Mouse (Mus musculus) testis, postnatal 14 days (tissue): ENCODE measurements around the gene Cacna1d.
A peak's percentile ranks its signal among the peaks of the same experiment; 100 is the strongest.

Experiments
- DNase-seq: peaks from one replicate; pipeline ENCODE4 v3.0.0; 2021; ENCODE audit warnings: low spot score

Cacna1d gene

DNA sequence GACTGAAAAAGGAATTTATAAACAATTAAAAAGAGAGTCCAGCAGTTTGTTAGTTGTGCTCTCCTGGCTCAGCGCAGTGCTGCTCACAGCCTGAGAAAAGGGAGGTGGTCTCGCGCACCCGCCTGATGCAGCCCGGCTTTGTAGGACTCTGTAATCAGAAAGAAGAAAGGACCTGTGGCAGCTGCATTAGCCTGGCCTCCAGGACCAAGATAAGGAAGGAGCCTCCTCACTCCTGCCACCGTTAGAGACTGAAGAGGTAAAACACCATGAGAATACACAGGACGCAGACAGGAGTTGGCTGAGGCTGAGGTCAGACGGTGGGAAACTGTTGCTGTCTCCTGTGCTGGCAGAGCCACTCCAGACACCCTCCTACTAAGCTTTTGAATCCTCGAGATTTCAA, at the start of gene Cacna1d:
Gene Cacna1d, minus strand, starts transcription at position 114 of the 400 bp plus-strand sequence.
- no peak for DNase-seq

DNA sequence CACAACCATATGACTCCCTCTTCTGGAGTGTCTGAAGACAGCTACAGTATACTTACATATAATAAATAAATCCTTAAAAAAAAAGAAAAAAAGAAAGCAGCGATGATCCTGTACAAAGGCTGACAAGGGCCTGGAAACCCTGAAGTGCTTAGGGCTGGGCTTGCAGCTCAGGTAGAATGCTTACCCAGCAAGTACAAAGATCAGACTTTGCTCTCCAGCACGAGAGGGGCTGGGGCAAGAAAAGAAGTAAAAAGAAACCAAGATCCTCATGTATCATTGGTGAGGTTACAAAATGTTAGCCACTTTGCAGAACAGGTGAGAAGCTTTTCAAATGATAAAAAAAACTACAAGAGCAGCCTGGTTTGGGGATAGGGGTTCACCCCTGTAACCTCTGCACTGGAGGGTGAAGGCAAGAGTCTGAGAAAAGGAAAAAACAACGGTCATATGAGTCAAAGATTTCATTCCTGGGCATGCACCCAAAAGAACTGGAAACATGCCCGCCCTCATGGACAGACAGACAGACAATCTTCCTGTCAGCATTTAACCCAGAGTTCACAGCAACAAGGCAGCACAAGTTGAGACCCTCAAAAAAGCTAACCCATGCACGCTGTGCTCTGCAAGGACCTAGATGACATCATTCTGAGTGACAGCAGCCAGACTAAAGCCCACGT, 42.7 kb upstream of the Cacna1d start:
- DNase-seq, result no peak

DNA sequence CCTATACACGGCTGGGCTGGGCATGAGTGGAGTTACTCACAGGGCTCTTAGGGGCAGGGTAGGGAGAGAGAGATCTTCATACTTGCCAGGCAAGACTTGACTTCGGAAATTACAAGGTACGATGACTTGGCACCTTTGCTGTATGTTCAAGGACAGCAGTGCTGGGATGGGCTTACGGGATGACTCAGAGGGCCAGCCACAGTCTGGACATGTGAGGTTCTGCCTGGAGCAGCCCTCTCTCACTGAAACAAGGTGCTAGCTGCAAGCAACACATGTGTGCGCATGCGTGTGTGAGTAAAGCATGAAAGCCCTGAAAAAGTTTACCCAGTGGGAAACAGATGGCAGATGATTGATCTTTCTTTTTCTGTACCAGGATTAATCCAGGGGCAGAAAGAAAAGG, 40.6 kb upstream of the Cacna1d start:
- DNase-seq, result no peak

DNA sequence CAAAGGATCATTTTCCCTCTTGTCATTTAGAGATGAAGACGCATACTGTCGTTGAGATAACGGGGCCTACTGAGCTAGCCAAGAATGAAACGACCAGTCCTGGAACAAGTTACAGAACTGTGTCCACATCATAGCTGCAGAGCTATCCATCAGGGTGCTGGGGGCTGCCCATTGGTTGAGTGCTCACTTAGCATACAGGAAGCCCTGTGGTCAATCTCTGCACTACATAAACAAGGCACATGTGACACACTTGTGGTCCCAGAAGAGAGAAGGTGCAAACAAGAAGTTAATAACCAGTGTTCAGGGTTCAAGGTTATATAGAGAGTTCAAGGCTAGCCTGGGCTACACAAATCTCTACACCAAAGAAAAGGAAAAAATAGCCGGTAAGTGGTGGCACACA, 40.2 kb upstream of the Cacna1d start:
- DNase-seq, result no peak

DNA sequence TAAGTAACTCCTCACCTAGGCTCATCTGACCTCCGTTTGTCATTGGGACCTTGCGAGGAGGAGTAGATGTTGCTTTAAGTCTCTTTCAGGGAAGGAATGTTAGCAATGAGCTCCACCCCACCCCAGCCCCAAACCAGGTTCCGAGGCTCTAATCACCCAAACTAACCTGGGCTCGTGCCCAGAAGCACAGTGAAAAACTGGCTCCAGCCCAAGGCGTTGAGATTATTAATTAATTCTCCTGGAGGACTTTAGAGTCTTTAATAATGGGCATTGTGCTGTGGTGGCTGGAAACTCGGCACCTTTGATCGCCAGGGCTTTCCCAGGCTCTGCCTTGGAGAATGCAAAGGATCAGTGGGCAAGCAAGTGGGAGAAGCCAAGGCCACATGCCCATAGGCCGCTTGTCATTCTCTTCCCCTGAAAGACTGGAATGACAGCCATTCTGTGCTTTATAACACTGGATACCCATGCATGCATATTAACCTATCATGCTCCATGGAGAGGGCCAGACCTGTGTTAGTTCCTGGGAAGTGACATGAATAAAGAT, 39.5 kb upstream of the Cacna1d start:
- no peak for DNase-seq

DNA sequence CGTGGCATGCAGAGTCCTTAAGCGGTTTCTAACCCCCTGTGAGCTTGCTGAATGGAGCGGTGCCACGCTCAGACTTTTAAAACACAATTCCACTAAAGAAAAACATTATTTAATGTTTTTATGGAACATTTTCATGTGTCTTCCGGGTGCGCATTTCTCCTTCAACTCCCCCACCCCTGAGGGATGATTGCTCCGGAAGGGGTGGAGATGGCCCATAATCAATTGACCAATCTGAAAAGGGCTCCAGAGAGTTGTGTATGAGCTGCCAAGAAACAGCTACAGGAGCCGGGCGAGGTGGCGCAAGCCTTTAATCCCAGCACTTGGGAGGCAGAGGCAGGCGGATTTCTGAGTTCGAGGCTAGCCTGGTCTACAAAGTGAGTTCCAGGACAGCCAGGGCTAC, 38.2 kb upstream of the Cacna1d start:
- DNase-seq, result no peak

DNA sequence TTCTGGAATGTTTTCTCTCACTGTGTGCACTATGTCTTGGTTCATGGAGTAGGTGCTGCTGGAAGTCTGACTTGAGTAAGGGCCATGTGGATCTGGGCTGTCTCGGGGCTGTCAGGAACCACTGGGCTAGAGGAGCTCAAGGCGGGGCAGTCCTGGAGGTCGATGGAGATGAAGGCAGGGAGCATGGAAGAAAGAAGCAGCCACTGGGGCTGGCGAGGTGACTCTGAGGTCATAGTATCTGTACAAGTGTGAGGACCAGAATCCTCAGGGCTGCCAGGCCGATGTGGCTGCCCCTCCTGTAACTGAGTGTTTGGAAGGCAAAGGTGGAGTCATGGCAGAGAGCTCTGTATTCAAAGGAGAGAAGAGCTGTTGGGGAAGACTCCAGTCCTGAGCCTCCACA, 37.7 kb upstream of the Cacna1d start:
- DNase-seq, result no peak

DNA sequence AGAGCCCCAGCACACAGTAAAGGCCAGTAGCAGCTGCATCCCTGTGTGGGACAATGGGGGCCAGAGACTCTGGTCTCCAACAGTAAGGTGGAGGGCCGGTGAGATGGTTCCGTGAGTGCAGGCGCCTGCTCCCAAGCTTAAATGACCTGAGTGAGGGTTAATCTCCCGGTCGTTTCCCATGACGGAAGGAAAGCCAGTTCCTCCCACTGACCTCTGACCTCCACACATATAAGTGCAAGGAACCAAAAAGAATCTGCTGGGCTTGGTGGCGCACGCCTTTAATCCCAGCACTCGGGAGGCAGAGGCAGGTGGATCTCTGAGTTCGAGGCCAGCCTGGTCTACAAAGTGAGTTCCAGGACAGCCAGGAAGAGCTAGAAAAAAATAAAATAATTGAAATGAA, 37.1 kb upstream of the Cacna1d start:
- DNase-seq, result no peak

DNA sequence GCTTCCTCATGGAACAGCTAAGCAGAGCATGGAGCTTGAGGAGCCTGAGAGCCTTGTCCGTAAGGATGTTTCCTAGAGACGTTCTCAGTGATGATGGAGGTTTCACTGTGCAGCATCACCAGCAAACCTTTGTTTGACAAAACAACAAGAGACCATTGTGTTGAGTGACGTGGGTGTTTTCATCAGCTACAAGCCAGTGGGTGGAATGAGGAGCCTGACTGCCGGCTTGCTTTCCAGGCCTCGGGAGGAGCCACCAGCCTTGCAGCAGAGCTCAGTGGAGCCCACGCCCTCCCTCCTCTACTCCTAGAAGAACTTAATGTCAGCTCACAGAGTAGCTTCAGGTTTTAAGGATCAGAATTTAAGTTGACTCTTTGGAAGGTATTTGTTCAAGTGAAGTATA, 32.1 kb upstream of the Cacna1d start:
- no peak for DNase-seq

DNA sequence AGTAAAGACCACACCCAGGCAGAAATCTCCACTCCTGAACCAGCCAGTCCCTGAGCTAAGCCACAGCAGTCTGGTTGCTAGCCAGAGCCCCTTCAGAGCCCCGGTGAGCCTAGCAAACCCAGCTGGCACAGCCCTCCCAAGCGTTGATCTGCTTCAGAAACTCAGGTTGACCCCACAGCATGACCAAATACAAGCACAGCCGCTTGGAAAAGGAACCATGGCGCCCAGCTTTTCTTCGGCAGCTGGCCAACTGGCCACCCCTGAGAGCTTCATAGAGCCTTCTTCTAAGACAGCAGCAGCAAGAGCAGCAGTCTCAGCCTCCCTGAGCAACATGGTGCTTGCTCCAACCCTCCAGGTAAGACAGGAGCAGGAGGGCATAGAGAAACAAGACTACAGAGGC, 28.1 kb upstream of the Cacna1d start:
- DNase-seq, result no peak

DNA sequence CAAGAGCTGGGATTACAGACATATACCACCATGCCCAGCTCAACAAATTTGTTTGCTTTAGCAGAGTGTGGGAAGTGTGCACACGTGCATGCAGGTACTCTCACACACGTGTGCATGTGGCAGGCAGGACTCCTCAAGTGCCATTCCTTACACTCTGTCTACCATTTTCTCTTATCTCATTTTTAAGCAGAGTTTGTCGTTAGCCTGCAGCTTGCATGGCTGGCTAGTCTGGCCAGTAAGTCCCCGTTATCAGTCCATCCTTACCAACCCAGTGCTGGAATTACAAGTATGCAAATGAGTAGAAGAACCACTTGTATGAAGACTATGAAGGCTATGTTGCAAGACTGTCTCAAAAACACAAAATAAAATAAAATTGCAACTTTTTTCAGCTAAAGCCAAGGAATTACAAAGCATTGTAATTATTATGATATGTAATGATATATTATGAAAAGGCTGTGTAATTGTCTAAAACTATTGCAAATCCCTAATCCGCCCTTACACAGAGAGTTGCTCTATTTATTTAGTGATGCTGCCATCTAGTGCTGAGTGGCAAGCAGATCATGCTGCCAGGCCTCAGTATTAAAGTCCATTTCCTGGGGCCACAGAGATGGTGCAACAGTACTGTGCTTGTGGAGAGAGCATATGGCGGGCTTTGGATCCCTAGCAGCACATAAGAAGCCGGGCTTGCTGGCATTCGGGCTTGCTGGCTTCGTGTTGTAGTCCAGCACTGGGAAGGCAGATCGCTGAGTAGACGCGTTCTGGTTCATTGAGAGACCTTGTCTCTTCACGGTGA, 24.9 kb upstream of the Cacna1d start:
- DNase-seq, result no peak

DNA sequence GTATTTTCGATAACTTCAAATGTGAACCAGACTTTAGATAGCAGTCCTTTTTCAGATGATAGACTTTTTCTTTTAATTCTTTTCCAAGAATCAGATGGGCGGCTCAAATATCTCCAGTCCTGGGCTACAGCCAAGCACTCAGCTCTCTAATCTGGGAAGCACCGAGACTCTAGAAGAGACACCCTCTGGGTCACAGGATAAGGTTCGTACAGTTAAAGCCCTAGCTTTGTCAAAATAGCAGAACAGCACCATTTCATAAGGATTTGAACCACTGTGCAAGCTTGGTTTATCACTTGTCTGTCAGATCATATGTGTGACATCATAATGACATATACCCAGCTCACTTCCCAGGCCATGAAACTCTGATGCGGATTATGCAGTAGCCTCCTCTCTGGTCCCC, 21.6 kb upstream of the Cacna1d start:
- no peak for DNase-seq

DNA sequence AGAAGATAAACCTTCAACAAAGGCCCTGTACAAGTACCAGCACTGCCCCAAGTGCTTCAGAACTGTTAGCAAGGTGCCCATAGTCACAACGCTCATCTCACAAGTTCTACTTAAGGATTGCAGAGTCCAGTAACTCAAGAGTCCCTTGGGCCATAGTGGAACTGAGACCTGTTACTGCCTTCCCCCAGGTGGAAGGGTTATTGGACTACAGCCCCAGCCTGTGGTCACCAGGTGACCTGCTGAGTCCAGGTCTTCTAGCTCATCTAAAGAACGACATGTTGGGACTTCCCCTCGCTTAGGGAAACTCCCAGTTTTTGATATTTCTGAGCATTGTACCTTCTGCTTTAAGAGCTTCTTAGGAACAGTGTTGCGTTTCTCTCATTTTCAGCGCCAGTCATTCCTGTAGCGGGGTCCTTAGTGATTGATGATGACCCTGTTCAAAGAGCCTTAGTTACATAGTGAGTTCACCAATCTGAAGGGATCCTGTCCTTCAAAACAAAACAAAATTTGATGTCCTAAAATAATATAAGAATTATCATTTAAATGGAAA, 19.0 kb upstream of the Cacna1d start:
- DNase-seq, result no peak

DNA sequence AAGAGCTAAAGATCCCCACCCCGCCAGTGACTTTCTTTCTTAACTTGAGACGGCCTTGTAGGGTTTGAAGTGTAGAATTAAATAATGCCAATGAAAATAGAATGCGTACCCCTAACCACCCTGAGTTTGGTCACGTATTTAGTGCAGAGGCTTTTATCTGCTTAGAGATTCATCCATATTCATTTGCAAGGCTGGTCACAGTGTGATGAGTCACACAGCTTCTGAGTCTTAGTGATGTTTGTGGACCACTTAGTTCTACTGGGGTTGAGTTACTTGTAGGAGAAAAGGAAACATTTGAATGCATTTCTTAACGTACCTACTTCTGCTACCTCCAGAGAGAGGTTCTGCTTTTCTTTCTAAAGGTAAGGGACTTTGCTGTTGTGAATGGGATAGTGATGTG, 13.7 kb upstream of the Cacna1d start:
- no peak for DNase-seq

DNA sequence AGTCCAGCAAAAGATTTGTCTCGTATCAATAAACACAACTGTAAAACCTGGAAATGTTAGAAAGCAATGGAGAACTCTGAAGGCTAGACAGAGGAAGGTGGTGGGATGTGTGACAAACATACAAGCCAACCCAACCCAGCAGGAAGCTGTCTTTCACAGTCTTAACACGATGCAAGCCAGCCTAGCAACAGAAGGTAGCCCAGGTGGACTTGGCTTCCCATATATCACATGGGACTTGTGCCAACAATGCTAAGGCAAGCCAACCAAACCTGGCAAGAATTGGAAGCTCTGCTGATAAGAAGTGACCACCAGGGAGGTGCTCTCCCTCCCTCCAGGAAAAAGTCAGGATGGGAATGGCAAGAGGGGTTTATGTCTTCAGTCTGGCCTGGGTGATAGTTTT, 6.9 kb upstream of the Cacna1d start:
- DNase-seq, result no peak

DNA sequence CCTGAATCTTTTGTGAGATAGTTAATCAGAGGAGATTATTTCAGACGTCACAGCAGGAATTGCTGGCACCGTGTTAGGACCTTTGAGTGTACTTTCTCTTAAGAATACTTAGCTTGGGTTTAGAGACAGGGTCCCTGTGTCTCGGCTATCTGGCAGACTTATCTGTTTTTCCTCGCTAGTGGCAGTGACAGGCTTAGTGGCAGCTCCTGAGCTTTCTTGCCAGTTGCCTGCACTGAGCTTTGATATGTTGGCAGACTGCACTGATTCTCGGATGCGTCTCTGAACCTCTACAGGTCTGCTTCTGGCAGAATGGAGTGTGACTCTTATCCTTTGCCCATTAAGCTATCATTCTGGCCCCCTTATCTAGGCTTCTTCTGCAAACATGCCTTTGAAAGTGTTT, 3.7 kb upstream of the Cacna1d start:
- DNase-seq, result no peak

DNA sequence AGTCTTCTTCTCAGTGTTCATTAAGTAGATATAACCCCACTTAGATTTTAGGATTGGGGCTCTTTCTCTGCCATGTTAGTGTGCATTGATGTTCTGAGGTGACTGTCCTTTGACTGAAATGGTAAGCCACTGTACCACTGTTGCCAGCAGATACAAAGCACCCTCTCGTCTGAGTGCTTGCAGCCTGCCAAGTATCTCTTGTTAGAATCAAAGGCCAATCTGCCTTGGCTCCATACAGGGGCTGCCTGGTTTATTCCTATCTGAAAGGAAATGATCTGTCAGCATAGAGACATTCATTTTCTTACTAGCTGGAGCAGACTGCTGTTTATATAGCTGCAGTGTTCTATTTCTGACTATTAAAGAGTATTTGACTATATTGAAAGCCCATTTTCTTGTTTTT, 2.0 kb upstream of the Cacna1d start:
- no peak for DNase-seq

DNA sequence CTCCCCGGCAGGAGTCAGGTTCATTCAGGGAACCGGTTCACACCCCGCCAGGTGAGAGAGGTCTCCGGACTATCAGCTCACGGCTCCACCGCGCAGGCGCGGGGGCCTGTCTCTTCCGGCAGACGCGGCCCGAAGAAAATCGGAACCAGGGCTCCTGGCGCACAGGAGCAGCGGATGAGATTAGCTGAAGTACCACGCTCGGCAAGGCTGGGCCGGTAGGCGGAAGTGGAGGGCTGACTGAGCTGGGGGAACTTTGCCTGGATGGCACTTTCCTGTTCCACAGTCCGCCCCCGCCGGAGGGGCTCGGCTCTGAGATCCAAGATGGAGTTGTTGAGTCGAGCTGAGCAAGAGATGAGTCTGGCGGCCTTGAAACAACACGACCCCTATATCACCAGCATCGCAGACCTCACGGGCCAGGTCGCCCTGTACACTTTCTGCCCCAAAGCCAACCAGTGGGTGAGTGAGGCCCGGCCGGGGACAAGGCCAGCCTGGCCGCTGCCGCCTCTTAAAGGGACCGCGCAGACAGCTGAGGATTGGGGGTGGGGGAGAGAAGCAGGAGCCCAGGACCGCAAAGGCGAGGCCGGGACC, 11.8 kb downstream of the Cacna1d start, which contains the start of gene Dcp1a:
Gene Dcp1a, plus strand, starts transcription at position 175 of the 588 bp plus-strand sequence.
- DNase-seq, result peak; percentile 96

DNA sequence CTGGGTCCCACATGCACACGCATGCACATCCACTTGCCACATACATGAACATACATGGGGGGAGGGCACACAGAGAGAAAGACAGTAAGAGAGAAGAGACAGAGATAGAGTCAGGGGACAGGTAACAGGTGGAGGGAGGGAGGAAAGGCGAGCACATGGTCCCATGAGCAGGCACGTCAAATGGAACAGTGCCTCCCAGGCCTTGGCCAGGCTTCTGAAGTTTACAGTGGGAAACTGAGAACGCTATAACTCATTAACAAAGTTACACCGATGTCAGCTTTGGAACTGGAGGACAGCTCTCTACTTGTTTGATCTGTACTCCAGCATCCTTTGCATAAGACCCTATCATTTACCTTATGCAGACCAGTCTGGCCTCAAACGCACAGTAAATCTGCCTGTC, 16.8 kb downstream of the Cacna1d start:
- no peak for DNase-seq

DNA sequence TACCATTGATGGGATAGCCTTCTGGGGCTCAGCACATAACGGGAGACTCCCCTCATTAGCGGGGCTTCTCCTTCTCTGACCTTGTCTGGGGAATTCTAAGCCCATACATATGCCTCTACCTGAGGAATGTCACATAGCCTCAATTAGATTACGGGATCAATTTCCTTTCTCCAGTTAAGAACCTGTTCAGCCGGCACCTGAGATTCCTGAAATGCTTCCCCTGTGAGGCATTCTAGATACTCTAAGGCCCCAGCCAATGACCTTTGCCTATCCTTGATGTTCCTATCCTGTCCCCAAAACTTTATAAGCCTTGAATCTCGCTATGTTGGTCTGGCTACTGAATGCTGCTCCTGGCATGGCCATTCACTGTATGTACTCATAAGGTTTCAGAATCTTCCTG, 17.6 kb downstream of the Cacna1d start:
- DNase-seq, result no peak

DNA sequence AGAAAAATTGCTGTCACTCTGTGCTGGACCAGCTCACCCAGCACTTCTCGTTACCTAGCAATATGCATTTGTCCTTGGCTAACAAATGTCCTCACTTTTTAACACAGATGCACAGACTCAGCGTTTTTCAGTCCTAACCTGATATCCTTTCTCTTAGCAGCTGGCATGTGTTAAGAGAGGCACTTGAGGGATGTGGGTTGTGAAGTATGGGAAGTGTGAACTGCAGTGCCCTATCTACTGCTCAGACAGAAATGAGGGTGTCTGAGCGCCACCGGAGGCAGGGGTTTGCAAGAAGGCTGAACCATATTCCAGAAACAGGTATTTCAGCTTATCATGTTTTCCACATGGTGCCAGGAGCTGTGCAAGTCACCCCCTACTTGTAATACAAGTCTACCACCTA, 27.9 kb downstream of the Cacna1d start:
- DNase-seq, result no peak

DNA sequence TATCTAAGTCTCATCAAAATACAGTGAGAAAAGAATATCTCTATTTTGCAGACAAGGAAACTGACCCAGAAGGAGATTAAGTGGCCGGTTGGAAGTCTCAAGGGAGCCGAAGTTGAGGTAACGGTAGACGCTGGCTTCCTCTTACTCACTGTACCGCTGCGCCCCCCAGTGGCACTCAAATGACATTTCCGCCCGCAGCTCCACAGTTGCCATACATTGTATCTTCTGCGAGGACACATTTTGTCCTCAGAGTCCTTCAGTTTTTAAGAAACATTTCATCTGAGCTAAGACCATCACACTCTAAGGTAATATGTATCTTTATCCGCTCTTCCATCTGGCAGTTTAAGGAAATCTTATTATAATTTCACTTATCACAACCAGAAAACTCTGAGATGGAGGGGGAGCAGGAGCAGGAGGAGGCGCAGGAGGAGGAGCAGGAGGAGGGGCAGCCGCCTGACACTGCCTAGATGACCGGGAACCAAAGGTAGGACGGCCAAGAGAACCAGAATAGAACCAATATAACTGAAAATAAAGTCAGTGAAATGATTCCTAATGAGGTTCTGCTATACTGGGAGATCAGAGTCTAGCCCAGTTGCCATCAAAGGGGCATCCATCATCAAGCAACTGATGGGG, 31.2 kb downstream of the Cacna1d start:
- peak; percentile 77 for DNase-seq
